In genomic region chr6:128662206-128662605, GRCm38 (mm10) we compare ENCODE assay signal across 14 mouse cellular contexts. TPM values are rescaled to one million over a fixed set of nuclear protein-coding genes. Genes with fewer than 3 reads are reported as not detected.
DNase-seq lines count a peak whose midpoint lies in the region; ATAC-seq and TF ChIP-seq lines count a peak whose summit lies in the region.
"Had no signal": no experiment of that assay in that cellular context is flagged by ENCODE, and none has a peak within 500 bp of the region (broad histone marks: within the 10 kb centered on the region; RNA-seq: fewer than 3 reads in every experiment).

Gene Clec2h, plus strand, starts transcription at chr6:128662385.

- DNase-seq in adrenal gland, adult 2 months: peak; percentile 6
- DNase-seq in adrenal gland, postnatal 25 days: no peak
- DNase-seq in lung, embryonic 14.5 days: no peak
- no peak for DNase-seq in lung, postnatal 14 days
- DNase-seq in intestine, embryonic 14.5 days (ENCODE audit: low spot score): no peak
- no peak for DNase-seq in thymus, adult 2 months
- no peak for DNase-seq in thymus, postnatal 14 days
- DNase-seq: heart, postnatal 14 days; lung, adult 18-20 months; retina, postnatal 1 day; thymus, postnatal 25 days had no signal

- no peak for ATAC-seq in lung, embryonic 14.5 days (ENCODE audit: insufficient read depth)
- ATAC-seq in intestine, embryonic 14.5 days (replicated peaks; ENCODE audit: low FRiP score, low TSS enrichment, low read depth): peak; percentile 40
- peak; percentile 51; the same call in 1 of the 2 replicates for ATAC-seq in neutrophil, adult 5-6 weeks (ENCODE audit: extremely low read depth, insufficient number of reproducible peaks, low FRiP score, poor library complexity, severe bottlenecking)

- H3K9ac ChIP-seq in lung, embryonic 14.5 days: no peak within 1 kb of the TSS
- no peak within 1 kb of the TSS for H3K9ac ChIP-seq in intestine, embryonic 14.5 days (ENCODE audit: low read length)
- H3K9ac ChIP-seq: embryonic facial prominence, embryonic 13.5 days had no signal

- H3K27me3 ChIP-seq in lung, embryonic 14.5 days (ENCODE audit: insufficient read depth, low read length): no peaks in the 10 kb centered on the region
- no peaks in the 10 kb centered on the region for H3K27me3 ChIP-seq in intestine, embryonic 14.5 days (replicated peaks; ENCODE audit: control insufficient read depth, insufficient read depth, low read length)
- H3K27me3 ChIP-seq in thymus, adult 2 months (ENCODE audit: control insufficient read depth, insufficient read depth, low read length): no peaks in the 10 kb centered on the region
- H3K27me3 ChIP-seq: embryonic facial prominence, embryonic 13.5 days had no signal

- H3K4me3 ChIP-seq in lung, embryonic 14.5 days (ENCODE audit: low read depth, low read length): no peak within 1 kb of the TSS
- H3K4me3 ChIP-seq in intestine, embryonic 14.5 days (ENCODE audit: low read depth, low read length): no peak within 1 kb of the TSS
- no peak within 1 kb of the TSS for H3K4me3 ChIP-seq in thymus, adult 2 months (ENCODE audit: control insufficient read depth, insufficient read depth, low read length)
- H3K4me3 ChIP-seq: embryonic facial prominence, embryonic 13.5 days had no signal

- 12% methylated on average over 1 of the region's 1 CpGs for WGBS in lung, embryonic 14.5 days
- 12% methylated on average over 1 of the region's 1 CpGs for WGBS in intestine, embryonic 14.5 days
- WGBS in thymus, adult 2 months: 6% methylated on average over 1 of the region's 1 CpGs

- no peak for TF ChIP-seq POLR2A in thymus, adult 2 months (IDR thresholded peaks at IDR 0.05; ENCODE audit: control insufficient read depth, extremely low read depth, insufficient read depth, low read length, poor library complexity)

- no peak within 1 kb of the TSS for H3K4me2 ChIP-seq in lung, embryonic 14.5 days
- no peak within 1 kb of the TSS for H3K4me2 ChIP-seq in intestine, embryonic 14.5 days (ENCODE audit: low read length)
- H3K4me2 ChIP-seq: embryonic facial prominence, embryonic 13.5 days had no signal

- no peak within 1 kb of the TSS for H3K27ac ChIP-seq in lung, embryonic 14.5 days (ENCODE audit: low read depth)
- no peak within 1 kb of the TSS for H3K27ac ChIP-seq in intestine, embryonic 14.5 days (ENCODE audit: low read depth)
- H3K27ac ChIP-seq in thymus, adult 2 months (ENCODE audit: control insufficient read depth, insufficient read depth, low read length): no peak within 1 kb of the TSS
- H3K27ac ChIP-seq: embryonic facial prominence, embryonic 13.5 days had no signal

- H3K36me3 ChIP-seq in lung, embryonic 14.5 days (ENCODE audit: insufficient read depth): no peaks in the 10 kb centered on the region
- no peaks in the 10 kb centered on the region for H3K36me3 ChIP-seq in intestine, embryonic 14.5 days (ENCODE audit: control insufficient read depth, insufficient read depth, low read length)
- H3K36me3 ChIP-seq in thymus, adult 2 months (ENCODE audit: control insufficient read depth, insufficient read depth, low read length): no peaks in the 10 kb centered on the region
- H3K36me3 ChIP-seq: embryonic facial prominence, embryonic 13.5 days had no signal

- 0 out of 2 replicates have a peak, but pooled peaks have one; percentile 22 for TF ChIP-seq CTCF in lung, embryonic 14.5 days (IDR thresholded peaks at IDR 0.05; ENCODE audit: low read depth)
- no peak for TF ChIP-seq CTCF in thymus, adult 2 months (IDR thresholded peaks at IDR 0.05; ENCODE audit: borderline replicate concordance, control insufficient read depth, extremely low read depth, insufficient read depth, low read length, poor library complexity)

- H3K9me3 ChIP-seq in lung, embryonic 14.5 days (ENCODE audit: low read depth, low read length): no peaks in the 10 kb centered on the region
- no peaks in the 10 kb centered on the region for H3K9me3 ChIP-seq in intestine, embryonic 14.5 days (ENCODE audit: control insufficient read depth, low read length)
- H3K9me3 ChIP-seq: embryonic facial prominence, embryonic 13.5 days had no signal

- no peaks in the 10 kb centered on the region for H3K4me1 ChIP-seq in lung, embryonic 14.5 days (ENCODE audit: insufficient read depth)
- H3K4me1 ChIP-seq in intestine, embryonic 14.5 days (replicated peaks; ENCODE audit: control insufficient read depth, insufficient read depth, low read length): no peaks in the 10 kb centered on the region
- H3K4me1 ChIP-seq in thymus, adult 2 months (replicated peaks; ENCODE audit: control insufficient read depth, insufficient read depth, low read length): no peaks in the 10 kb centered on the region
- H3K4me1 ChIP-seq: embryonic facial prominence, embryonic 13.5 days had no signal

RNA-seq across cellular contexts. Expression of gene Clec2h, which starts in this region (rescaled TPM):
- total RNA-seq in adrenal gland, adult 2 months (2021): under 1 TPM; 0.49 to 0.52 TPM
- polyA plus RNA-seq in adrenal gland, adult 2 months (2012; rRNA removed): not detected in 2 replicates
- 0.97 and 1.00 TPM in 2 replicates for total RNA-seq in adrenal gland, postnatal 25 days (2021)
- polyA plus RNA-seq in lung, embryonic 14.5 days (2014; fragmentation: Nextera tagmentation; extraction: Ambion mirVana): not detected in 2 replicates
- polyA plus RNA-seq in intestine, embryonic 14.5 days (2014; fragmentation: Nextera tagmentation; extraction: Ambion mirVana): 0.60 and 0.73 TPM in 2 replicates
- total RNA-seq in neutrophil, adult 5-6 weeks (2017): not detected in 2 replicates
- polyA plus RNA-seq in thymus, adult 2 months (2012; rRNA removed): not detected in 2 replicates
- total RNA-seq: gastrocnemius, adult 18-20 months had no signal
- polyA plus RNA-seq: embryonic facial prominence, embryonic 13.5 days had no signal

Comparison
In these comparisons a context has a peak if more than half of its experiments do, and no peak if none do; other contexts are left out.
1. Peak in DNase-seq in adrenal gland, adult 2 months; RNA of the gene not detected or under 1 TPM.
2. Peak in ATAC-seq in intestine, embryonic 14.5 days; RNA of the gene not detected or under 1 TPM.
3. Peak in ATAC-seq in neutrophil, adult 5-6 weeks; RNA of the gene not detected or under 1 TPM.